32 mouse cellular contexts compared by ENCODE assay signal in genomic region chr13:107918478-107918877, GRCm38 (mm10).
"Had no signal": no experiment of that assay in that cellular context is flagged by ENCODE, and none has a peak within 500 bp of the region (broad histone marks: within the 10 kb centered on the region; RNA-seq: fewer than 3 reads in every experiment).

No protein-coding gene starts in this region.

- H3K4me3 ChIP-seq: heart, embryonic 12.5 days; heart, embryonic 13.5 days; heart, embryonic 15.5 days; hindbrain, embryonic 10.5 days; hindbrain, embryonic 13.5 days; hindbrain, embryonic 15.5 days; intestine, embryonic 15.5 days; kidney, embryonic 15.5 days; layer of hippocampus, adult 2 months; left cerebral cortex, adult 2 months had no signal

- H3K4me1 ChIP-seq: intestine, embryonic 15.5 days had no signal

- H3K4me2 ChIP-seq: heart, embryonic 11.5 days; heart, embryonic 12.5 days; heart, embryonic 13.5 days; heart, embryonic 15.5 days; hindbrain, embryonic 13.5 days; hindbrain, embryonic 14.5 days; hindbrain, embryonic 15.5 days; intestine, embryonic 15.5 days; kidney, embryonic 15.5 days had no signal

- H3K27ac ChIP-seq: heart, embryonic 13.5 days; heart, embryonic 15.5 days; hindbrain, embryonic 10.5 days; hindbrain, embryonic 13.5 days; hindbrain, embryonic 14.5 days; hindbrain, embryonic 15.5 days; hindbrain, postnatal 0 days; intestine, embryonic 15.5 days; kidney, embryonic 15.5 days; kidney, postnatal 0 days; layer of hippocampus, adult 2 months; left cerebral cortex, adult 2 months had no signal

- H3K9ac ChIP-seq: heart, embryonic 12.5 days; heart, embryonic 13.5 days; heart, embryonic 15.5 days; hindbrain, embryonic 13.5 days; hindbrain, embryonic 14.5 days; hindbrain, embryonic 15.5 days; intestine, embryonic 15.5 days; kidney, embryonic 15.5 days had no signal

- DNase-seq: heart, postnatal 14 days; heart, postnatal 36 days; heart, postnatal 4 days; kidney, adult 11 months; kidney, adult 18-20 months; kidney, adult 2 months; kidney, adult 8-10 months; kidney, adult 9 months; kidney, postnatal 10 days; kidney, postnatal 14 days; kidney, postnatal 25 days; kidney, postnatal 36 days; kidney, postnatal 4 days; layer of hippocampus, adult 9-11 months; layer of hippocampus, postnatal 36 days had no signal

- H3K27me3 ChIP-seq: hindbrain, embryonic 13.5 days; hindbrain, embryonic 15.5 days; intestine, embryonic 15.5 days; kidney, embryonic 15.5 days had no signal

- H3K36me3 ChIP-seq: heart, embryonic 12.5 days; heart, embryonic 13.5 days; heart, embryonic 15.5 days; hindbrain, embryonic 10.5 days; hindbrain, embryonic 13.5 days; hindbrain, embryonic 15.5 days; intestine, embryonic 15.5 days; kidney, embryonic 15.5 days had no signal

- ATAC-seq: hindbrain, embryonic 16.5 days; hindbrain, postnatal 0 days; intestine, embryonic 15.5 days; intestine, embryonic 16.5 days; intestine, postnatal 0 days had no signal

- H3K9me3 ChIP-seq: heart, embryonic 12.5 days; heart, embryonic 13.5 days; heart, embryonic 15.5 days; hindbrain, embryonic 10.5 days; hindbrain, embryonic 13.5 days; hindbrain, embryonic 15.5 days; intestine, embryonic 15.5 days; kidney, embryonic 15.5 days had no signal
